In the genomic region with DNA sequence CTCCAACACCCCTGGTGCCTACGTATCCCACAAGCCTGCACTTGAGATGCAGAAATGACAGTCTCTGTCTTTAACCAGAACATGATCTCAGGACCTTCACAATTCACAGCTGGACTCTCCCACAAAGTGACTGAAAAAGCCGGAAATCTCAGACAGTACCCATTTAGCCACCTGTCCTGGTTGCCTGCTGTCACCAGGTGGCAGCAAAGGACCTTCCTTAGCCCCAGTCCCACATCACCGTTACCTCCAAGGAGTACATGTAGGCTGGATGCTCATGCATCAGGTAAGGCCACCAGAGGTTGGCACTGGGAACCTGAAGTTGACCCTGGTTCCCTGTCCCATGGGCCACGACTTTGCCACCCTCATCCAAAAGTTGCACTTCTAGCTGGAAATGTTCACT, we compare ENCODE assay signal across 9 mouse cellular contexts. TPM values are rescaled to one million over a fixed set of nuclear protein-coding genes. Genes with fewer than 3 reads are reported as not detected.
DNase-seq lines count a peak whose midpoint lies in the region; ATAC-seq and TF ChIP-seq lines count a peak whose summit lies in the region.
"Had no signal": no experiment of that assay in that cellular context is flagged by ENCODE, and none has a peak within 500 bp of the region (broad histone marks: within the 10 kb centered on the region; RNA-seq: fewer than 3 reads in every experiment).

No protein-coding gene starts in this region.

- no peak overlapping the region for H3K4me2 ChIP-seq in intestine, embryonic 14.5 days (ENCODE audit: low read length)
- H3K4me2 ChIP-seq in intestine, embryonic 16.5 days (ENCODE audit: low read depth, low read length) = no peak overlapping the region
- no peak overlapping the region for H3K4me2 ChIP-seq in forebrain, postnatal 0 days (ENCODE audit: low read depth)

- H3K27ac ChIP-seq in intestine, embryonic 14.5 days (ENCODE audit: low read depth) = no peak overlapping the region
- H3K27ac ChIP-seq in intestine, embryonic 16.5 days (ENCODE audit: low read length) = no peak overlapping the region
- no peak overlapping the region for H3K27ac ChIP-seq in forebrain, postnatal 0 days (ENCODE audit: low read depth, low read length)

- no peaks in the 10 kb centered on the region for H3K27me3 ChIP-seq in intestine, embryonic 14.5 days (replicated peaks; ENCODE audit: control insufficient read depth, insufficient read depth, low read length)
- H3K27me3 ChIP-seq in intestine, embryonic 16.5 days (replicated peaks; ENCODE audit: control insufficient read depth, insufficient read depth, low read length) = no peaks in the 10 kb centered on the region
- peaks cover 31% of the 10 kb centered on the region for H3K27me3 ChIP-seq in E14TG2a.4 (ENCODE audit: insufficient read depth, low read length)
- no peaks in the 10 kb centered on the region for H3K27me3 ChIP-seq in forebrain, postnatal 0 days (ENCODE audit: insufficient read depth, low read length)

- peak; percentile 77 for DNase-seq in intestine, embryonic 14.5 days (ENCODE audit: low spot score)
- peak; percentile 81 for DNase-seq in brain, adult 2 months (ENCODE audit: low read depth, low spot score)
- DNase-seq in forebrain, postnatal 0 days = peak; percentile 71
- DNase-seq in layer of hippocampus, postnatal 14 days (ENCODE audit: low spot score in 2 of 2) = peak; percentile 31 to 39
- DNase-seq in thymus, postnatal 10 days (ENCODE audit: low spot score in 2 of 2) = peak; percentile 22 to 54

- no peak overlapping the region for H3K4me3 ChIP-seq in intestine, embryonic 14.5 days (ENCODE audit: low read depth, low read length)
- no peak overlapping the region for H3K4me3 ChIP-seq in intestine, embryonic 16.5 days (ENCODE audit: low read length)
- no peak overlapping the region for H3K4me3 ChIP-seq in E14TG2a.4 (replicated peaks; ENCODE audit: low read length)
- no peak overlapping the region for H3K4me3 ChIP-seq in forebrain, postnatal 0 days (ENCODE audit: low read depth, low read length)
- H3K4me3 ChIP-seq: myocyte had no signal

- peaks cover 28% of the 10 kb centered on the region; the same call in 1 of the 2 replicates for H3K36me3 ChIP-seq in intestine, embryonic 14.5 days (ENCODE audit: control insufficient read depth, insufficient read depth, low read length)
- peaks cover 4% of the 10 kb centered on the region; the same call in 1 of the 2 replicates for H3K36me3 ChIP-seq in intestine, embryonic 16.5 days (ENCODE audit: control insufficient read depth, insufficient read depth, low read length)
- peaks cover 12% of the 10 kb centered on the region for H3K36me3 ChIP-seq in E14TG2a.4 (ENCODE audit: insufficient read depth, low read length)
- no peaks in the 10 kb centered on the region for H3K36me3 ChIP-seq in forebrain, postnatal 0 days (ENCODE audit: insufficient read depth)

- no peaks in the 10 kb centered on the region; the same call in 1 of the 2 replicates for H3K4me1 ChIP-seq in intestine, embryonic 14.5 days (replicated peaks; ENCODE audit: control insufficient read depth, insufficient read depth, low read length)
- peaks cover 8% of the 10 kb centered on the region for H3K4me1 ChIP-seq in intestine, embryonic 16.5 days (ENCODE audit: control insufficient read depth, insufficient read depth, low read length)
- peaks cover 59% of the 10 kb centered on the region for H3K4me1 ChIP-seq in E14TG2a.4 (replicated peaks; ENCODE audit: low read depth, low read length)
- peaks cover 9% of the 10 kb centered on the region; the same call in 1 of the 2 replicates for H3K4me1 ChIP-seq in forebrain, postnatal 0 days (ENCODE audit: insufficient read depth)

- H3K9me3 ChIP-seq in intestine, embryonic 14.5 days (ENCODE audit: control insufficient read depth, low read length) = no peaks in the 10 kb centered on the region
- H3K9me3 ChIP-seq in intestine, embryonic 16.5 days (ENCODE audit: control insufficient read depth, low read length) = no peaks in the 10 kb centered on the region
- H3K9me3 ChIP-seq in E14TG2a.4 (ENCODE audit: low read length) = no peaks in the 10 kb centered on the region
- H3K9me3 ChIP-seq in forebrain, postnatal 0 days (ENCODE audit: low read length) = no peaks in the 10 kb centered on the region

- peak; percentile 72 for TF ChIP-seq CTCF in E14TG2a.4 (conservative IDR thresholded peaks at IDR 0.05; ENCODE audit: low read length)
- TF ChIP-seq CTCF in forebrain, postnatal 0 days (IDR thresholded peaks at IDR 0.05; ENCODE audit: low read depth) = peak; percentile 84

- ATAC-seq in intestine, embryonic 14.5 days (replicated peaks; ENCODE audit: low FRiP score, low TSS enrichment, low read depth) = no peak
- no peak for ATAC-seq in intestine, embryonic 16.5 days
- peak; percentile 38; the same call in 1 of the 2 replicates for ATAC-seq in forebrain, postnatal 0 days
- peak; percentile 19; the same call in 1 of the 2 replicates for ATAC-seq in monocyte, adult 5-6 weeks (replicated peaks; ENCODE audit: insufficient number of reproducible peaks, low FRiP score, low TSS enrichment, poor library complexity, severe bottlenecking)

- no peak overlapping the region for H3K9ac ChIP-seq in intestine, embryonic 14.5 days (ENCODE audit: low read length)
- H3K9ac ChIP-seq in intestine, embryonic 16.5 days (ENCODE audit: low read depth, low read length) = no peak overlapping the region
- H3K9ac ChIP-seq in forebrain, postnatal 0 days = no peak overlapping the region

- WGBS in intestine, embryonic 14.5 days = 34% methylated on average over 4 of the region's 4 CpGs
- WGBS in intestine, embryonic 16.5 days = 32% methylated on average over 4 of the region's 4 CpGs
- 33% methylated on average over 4 of the region's 4 CpGs for WGBS in forebrain, postnatal 0 days

RNA-seq across cellular contexts. Expression of a gene that starts 3.8 kb away (rescaled TPM):
- polyA plus RNA-seq in intestine, embryonic 14.5 days (2014; fragmentation: Nextera tagmentation; extraction: Ambion mirVana) = 94.9 and 98.4 TPM in 2 replicates
- polyA plus RNA-seq in intestine, embryonic 16.5 days (2015; fragmentation: Nextera tagmentation; extraction: Ambion mirVana) = 110 and 131 TPM in 2 replicates
- 17.2 and 19.9 TPM in 2 replicates for total RNA-seq in forebrain, postnatal 0 days (2014; rRNA removed)
- 27.7 and 29.3 TPM in 2 replicates for polyA plus RNA-seq in forebrain, postnatal 0 days (2015; fragmentation: Nextera tagmentation; extraction: Ambion mirVana)
- total RNA-seq in layer of hippocampus, postnatal 14 days (2021) = 10 to 100 TPM; 13.1 to 13.7 TPM
- total RNA-seq in monocyte, adult 5-6 weeks (2017) = 47.3 to 59.4 TPM (median 52.0 TPM) in 3 replicates

RNA-seq across cellular contexts. Expression of a gene that starts 29.9 kb away (rescaled TPM):
- polyA plus RNA-seq in intestine, embryonic 14.5 days (2014; fragmentation: Nextera tagmentation; extraction: Ambion mirVana) = 44.6 and 55.7 TPM in 2 replicates
- polyA plus RNA-seq in intestine, embryonic 16.5 days (2015; fragmentation: Nextera tagmentation; extraction: Ambion mirVana) = 74.1 and 89.4 TPM in 2 replicates
- 28.7 and 33.2 TPM in 2 replicates for total RNA-seq in forebrain, postnatal 0 days (2014; rRNA removed)
- 32.5 and 39.3 TPM in 2 replicates for polyA plus RNA-seq in forebrain, postnatal 0 days (2015; fragmentation: Nextera tagmentation; extraction: Ambion mirVana)
- 10 to 100 TPM; 19.2 to 21.5 TPM for total RNA-seq in layer of hippocampus, postnatal 14 days (2021)
- total RNA-seq in monocyte, adult 5-6 weeks (2017) = 21.0 to 38.4 TPM (median 29.3 TPM) in 3 replicates

RNA-seq across cellular contexts. Expression of a gene that starts 30.0 kb away (rescaled TPM):
- 19.7 and 23.4 TPM in 2 replicates for polyA plus RNA-seq in intestine, embryonic 14.5 days (2014; fragmentation: Nextera tagmentation; extraction: Ambion mirVana)
- polyA plus RNA-seq in intestine, embryonic 16.5 days (2015; fragmentation: Nextera tagmentation; extraction: Ambion mirVana) = 37.2 and 38.7 TPM in 2 replicates
- 63.2 and 69.1 TPM in 2 replicates for total RNA-seq in forebrain, postnatal 0 days (2014; rRNA removed)
- 87.1 and 91.2 TPM in 2 replicates for polyA plus RNA-seq in forebrain, postnatal 0 days (2015; fragmentation: Nextera tagmentation; extraction: Ambion mirVana)
- total RNA-seq in layer of hippocampus, postnatal 14 days (2021) = 10 to 100 TPM; 29.9 to 34.0 TPM
- total RNA-seq in monocyte, adult 5-6 weeks (2017) = 34.5 to 51.7 TPM (median 50.6 TPM) in 3 replicates

RNA-seq across cellular contexts. Expression of a gene that starts 57.3 kb away (rescaled TPM):
- 18.9 and 20.2 TPM in 2 replicates for polyA plus RNA-seq in intestine, embryonic 14.5 days (2014; fragmentation: Nextera tagmentation; extraction: Ambion mirVana)
- polyA plus RNA-seq in intestine, embryonic 16.5 days (2015; fragmentation: Nextera tagmentation; extraction: Ambion mirVana) = 22.1 and 28.8 TPM in 2 replicates
- total RNA-seq in forebrain, postnatal 0 days (2014; rRNA removed) = 43.5 and 52.8 TPM in 2 replicates
- polyA plus RNA-seq in forebrain, postnatal 0 days (2015; fragmentation: Nextera tagmentation; extraction: Ambion mirVana) = 16.9 and 22.0 TPM in 2 replicates
- total RNA-seq in layer of hippocampus, postnatal 14 days (2021) = 10 to 100 TPM; 41.5 to 43.9 TPM
- 9.4 to 13.4 TPM (median 9.6 TPM) in 3 replicates for total RNA-seq in monocyte, adult 5-6 weeks (2017)

Comparison
In these comparisons a context has a peak if more than half of its experiments do, and no peak if none do; other contexts are left out.
1. ATAC-seq: peak in forebrain, postnatal 0 days (single experiment) and monocyte, adult 5-6 weeks (single experiment); none in intestine, embryonic 14.5 days (single experiment) and intestine, embryonic 16.5 days (single experiment).
2. Peak in every context shown above with its lines, with median percentiles within 50 percentile points of each other: DNase-seq.